Mouse (Mus musculus): ENCODE results near the gene Gm14391.
"Not testable (repeated sequence)": the region's sequence is repeated elsewhere in the genome, so short reads cannot be mapped to it uniquely, and the experiment has no call there.

Gm14391 gene

GRCm38 (mm10) chr2:175206732-175207131 is at the start of gene Gm14391:
TSS of gene Gm14391 (minus strand) at chr2:175206917.
- DNase-seq (ENCODE audit: low spot score in 2 of 2): not testable (repeated sequence)

DNA sequence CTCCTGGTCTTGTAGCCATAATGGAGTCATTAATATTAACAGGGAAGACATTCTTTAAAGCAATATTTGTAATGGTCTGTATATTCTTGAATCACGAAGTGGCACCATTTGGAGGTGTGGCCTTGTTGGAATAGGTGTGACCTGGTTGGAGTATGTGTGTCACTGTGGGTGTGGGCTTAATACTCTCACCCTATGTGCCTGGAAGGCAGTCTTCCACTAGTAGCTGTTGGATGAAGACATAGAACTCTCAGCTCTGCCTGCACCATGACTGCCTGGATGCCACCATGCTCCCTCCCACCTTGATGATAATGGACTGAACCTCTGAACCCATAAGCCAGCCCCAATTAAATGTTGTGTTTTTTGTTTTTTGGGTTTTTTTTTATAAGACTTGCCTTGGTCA is 27.7 kb downstream of the Gm14391 start:
- not testable (repeated sequence) for DNase-seq (ENCODE audit: low spot score in 2 of 2)

GRCm38 (mm10) chr2:175176312-175176711 is 30.4 kb downstream of the Gm14391 start:
- no peak for DNase-seq (ENCODE audit: low spot score in 2 of 2)

GRCm38 (mm10) chr2:175175401-175176180 is 31.1 kb downstream of the Gm14391 start, which contains the start of gene Gm14443:
TSS of gene Gm14443 (minus strand) at chr2:175175871.
- DNase-seq (ENCODE audit: low spot score in 2 of 2): not testable (repeated sequence)

DNA sequence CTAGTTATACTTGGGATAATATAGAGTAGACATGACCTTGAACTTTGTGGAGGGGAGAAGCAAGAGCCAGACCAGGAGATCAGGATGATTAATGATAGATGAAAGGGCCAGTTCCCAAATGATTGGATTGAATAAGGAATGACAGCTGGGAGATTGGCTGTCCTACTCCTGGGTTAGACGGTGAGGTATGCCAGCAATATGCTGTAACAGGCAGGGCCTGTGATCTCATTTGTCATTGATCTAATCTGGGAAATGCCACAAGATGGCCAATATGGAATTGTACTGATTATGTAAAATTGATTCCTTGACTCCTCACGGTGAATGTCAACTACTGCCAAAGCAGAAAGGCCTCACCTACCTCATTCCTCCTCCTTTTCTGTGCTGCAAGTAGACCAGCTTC is 32.7 kb downstream of the Gm14391 start:
- not testable (repeated sequence) for DNase-seq (ENCODE audit: low spot score in 2 of 2)

- not testable (repeated sequence) for DNase-seq (ENCODE audit: low spot score in 2 of 2)
Observed at GRCm38 (mm10) chr2:175172906-175173595, 33.7 kb downstream of the Gm14391 start.

DNA sequence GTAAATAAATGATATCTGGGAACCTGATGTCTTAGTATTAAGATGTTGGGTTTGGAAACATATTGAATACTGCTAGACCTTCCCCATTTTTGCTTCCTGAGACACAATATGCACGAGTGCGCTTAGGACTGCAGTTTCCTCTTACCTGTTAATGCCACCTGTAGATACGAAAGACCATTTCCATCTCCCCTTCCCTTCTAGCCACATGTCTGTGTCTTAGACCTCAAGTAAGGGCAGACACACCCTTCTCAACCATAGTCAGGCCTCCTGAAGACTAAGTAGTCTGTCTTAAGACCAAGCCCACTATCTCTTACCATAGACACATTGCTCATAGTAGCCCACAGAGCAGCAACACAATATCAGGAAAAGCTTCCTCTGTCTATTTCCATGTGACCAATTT is 34.6 kb downstream of the Gm14391 start:
- DNase-seq (ENCODE audit: low spot score in 2 of 2): no peak

GRCm38 (mm10) chr2:175166870-175167269 is 39.8 kb downstream of the Gm14391 start:
- not testable (repeated sequence) for DNase-seq (ENCODE audit: low spot score in 2 of 2)

GRCm38 (mm10) chr2:175165110-175165509 is 41.6 kb downstream of the Gm14391 start:
- DNase-seq (ENCODE audit: low spot score in 2 of 2): not testable (repeated sequence)

GRCm38 (mm10) chr2:175161438-175161837 is 45.3 kb downstream of the Gm14391 start:
- not testable (repeated sequence) for DNase-seq (ENCODE audit: low spot score in 2 of 2)

DNA sequence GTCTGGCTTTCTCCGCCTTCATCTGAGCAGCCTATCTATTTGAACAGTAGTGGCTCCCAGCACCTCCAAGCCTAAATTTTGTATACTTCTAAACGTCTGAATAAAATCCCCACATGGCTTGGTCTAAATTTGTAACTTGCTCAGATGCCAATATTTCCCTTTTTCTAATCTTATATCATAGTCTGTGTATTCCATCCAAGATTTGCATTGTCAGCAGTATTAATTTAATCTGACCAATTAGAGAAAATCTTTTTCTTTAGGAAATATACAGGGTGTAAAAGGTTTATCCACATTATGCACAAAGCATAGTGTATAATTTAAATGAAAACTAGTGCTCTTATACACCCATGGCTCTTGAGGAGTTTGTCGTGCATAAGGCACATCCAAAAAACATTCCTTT is 48.1 kb downstream of the Gm14391 start:
- no peak for DNase-seq (ENCODE audit: low spot score in 2 of 2)

DNA sequence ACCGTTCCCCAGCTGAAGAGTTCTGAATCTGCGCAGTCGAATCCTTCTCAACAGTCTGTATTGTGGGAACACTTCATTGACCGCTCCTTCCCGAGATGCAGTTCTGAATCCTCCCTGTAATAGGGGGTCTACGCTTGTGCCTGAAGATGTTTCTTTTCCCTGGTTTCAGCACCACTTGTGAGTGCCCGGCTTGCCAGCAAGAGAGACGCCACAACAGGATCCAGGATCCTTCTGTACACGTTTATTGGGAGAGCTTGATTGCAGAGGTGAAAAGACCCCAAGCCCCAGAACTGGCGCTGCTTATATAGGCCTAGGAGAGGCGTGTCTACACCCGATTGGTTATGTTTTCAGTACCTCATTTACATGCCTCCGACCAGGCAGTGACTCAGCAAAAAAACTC is 50.0 kb downstream of the Gm14391 start:
- DNase-seq (ENCODE audit: low spot score in 2 of 2): no peak

DNA sequence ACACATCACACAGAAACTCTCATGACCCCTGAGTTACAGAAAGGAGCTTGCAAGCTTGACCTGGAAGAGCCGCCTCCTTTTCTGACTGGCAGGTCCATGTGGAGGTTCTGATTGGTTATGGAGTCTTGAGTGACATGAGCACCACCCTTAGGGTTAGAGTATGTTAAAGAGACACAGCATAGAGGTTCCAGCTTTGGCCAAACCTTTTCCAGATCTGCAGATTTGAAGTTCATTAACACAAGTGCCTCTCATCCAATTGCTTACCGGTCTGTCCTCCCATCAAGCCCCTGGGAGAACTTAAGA is 64.8 kb downstream of the Gm14391 start, which contains the start of gene Gm14399:
Gene Gm14399 (minus strand): TSS at position 20 of the 303 bp plus-strand sequence.
- not testable (repeated sequence) for DNase-seq (ENCODE audit: low spot score in 2 of 2)

- peak; percentile 49 to 51 for DNase-seq (ENCODE audit: low spot score in 2 of 2)
Observed at GRCm38 (mm10) chr2:175141118-175141992, 65.4 kb downstream of the Gm14391 start.

All from heart, adult 9 months (tissue).